ENCODE assay signal across 8 mouse cellular contexts in the genomic region with DNA sequence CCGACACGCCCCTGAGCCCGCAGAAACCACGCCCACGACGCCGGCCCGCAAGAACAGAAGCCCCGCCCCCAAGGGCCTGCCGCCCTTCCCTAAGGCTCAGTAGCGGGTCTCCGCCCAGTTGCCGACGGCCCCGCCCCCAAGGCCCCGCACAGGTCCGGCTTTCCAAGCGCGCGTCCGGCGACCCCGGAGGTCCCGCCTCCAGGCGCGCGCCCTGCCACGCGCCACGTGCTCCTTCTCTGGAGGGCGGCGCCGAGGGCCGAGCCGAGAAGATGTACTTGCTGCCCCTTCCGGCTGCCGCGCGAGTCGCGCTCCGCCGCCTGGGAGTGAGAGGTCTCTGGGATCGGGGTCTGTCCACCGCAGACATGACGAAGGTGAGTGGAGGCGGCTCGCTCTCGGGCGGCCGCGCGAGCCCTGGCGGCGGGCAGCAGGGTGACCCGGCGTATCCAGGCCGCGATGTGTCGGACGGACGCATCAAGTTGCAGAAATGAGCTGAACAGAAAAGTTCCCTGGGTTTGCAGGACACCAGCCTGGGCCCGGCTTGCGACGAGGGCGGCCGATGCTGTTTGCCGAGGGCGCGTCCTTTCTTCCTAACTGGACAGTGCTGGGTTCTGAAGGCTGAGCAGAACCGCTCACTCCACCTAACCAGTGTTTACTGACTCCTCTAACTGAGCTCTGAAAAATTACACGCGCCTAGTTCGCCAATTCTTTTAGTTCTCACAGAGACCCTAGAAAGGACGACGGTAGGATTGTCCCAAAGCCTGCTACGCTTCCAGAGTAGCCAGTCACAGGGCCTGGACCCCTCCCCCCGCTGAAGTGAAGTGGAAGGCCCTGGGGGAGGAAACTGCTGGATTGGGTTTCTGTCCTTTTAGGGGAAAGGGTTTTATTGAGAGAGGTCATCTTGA. TPM values are rescaled to one million over a fixed set of nuclear protein-coding genes. Genes with fewer than 3 reads are reported as not detected.
A peak's percentile ranks its signal among the peaks of the same experiment; 100 is the strongest.
DNase-seq lines count a peak whose midpoint lies in the region; ATAC-seq lines count a peak whose summit lies in the region.

Gene Lap3 (plus strand): TSS at position 184 of the 902 bp plus-strand sequence.

- peak; percentile 96 for ATAC-seq in heart, embryonic 14.5 days (ENCODE audit: insufficient number of reproducible peaks, insufficient read depth, low FRiP score, low read depth)
- ATAC-seq in liver, embryonic 13.5 days (ENCODE audit: low read depth), result peak; percentile 95
- ATAC-seq in stomach, embryonic 16.5 days (ENCODE audit: insufficient read depth, low FRiP score), result peak; percentile 97

- H3K27me3 ChIP-seq in heart, embryonic 14.5 days (ENCODE audit: control insufficient read depth, insufficient read depth, low read length), result 0 out of 2 replicates have a peak, but pooled peaks cover 3% of the 10 kb centered on the region
- H3K27me3 ChIP-seq in liver, embryonic 13.5 days, result 0 out of 2 replicates have a peak, but pooled peaks cover 3% of the 10 kb centered on the region
- no peaks in the 10 kb centered on the region for H3K27me3 ChIP-seq in stomach, embryonic 16.5 days (ENCODE audit: control insufficient read depth, insufficient read depth, low read length)

- peak within 1 kb of the TSS; percentile 84 for H3K9ac ChIP-seq in heart, embryonic 14.5 days (ENCODE audit: low read length)
- H3K9ac ChIP-seq in liver, embryonic 13.5 days, result peak within 1 kb of the TSS; percentile 84
- H3K9ac ChIP-seq in stomach, embryonic 16.5 days (ENCODE audit: low read length), result peak within 1 kb of the TSS; percentile 84

- peaks cover 30% of the 10 kb centered on the region for H3K36me3 ChIP-seq in heart, embryonic 14.5 days (ENCODE audit: control insufficient read depth, insufficient read depth, low read length)
- H3K36me3 ChIP-seq in liver, embryonic 13.5 days, result peaks cover 25% of the 10 kb centered on the region
- peaks cover 15% of the 10 kb centered on the region; the same call in 1 of the 2 replicates for H3K36me3 ChIP-seq in stomach, embryonic 16.5 days (ENCODE audit: control insufficient read depth, insufficient read depth, low read length)

- H3K27ac ChIP-seq in brown adipose tissue, adult 24 weeks (replicated peaks; ENCODE audit: low read depth, low read length), result 0 out of 2 replicates have a peak within 1 kb of the TSS, but pooled peaks have one; percentile 6
- H3K27ac ChIP-seq in heart, embryonic 14.5 days (replicated peaks in 1 of 2; ENCODE audit: control insufficient read depth in 1 of 2, insufficient read depth in 1 of 2, low read depth in 2 of 2, low read length in 2 of 2), result peak within 1 kb of the TSS; percentile 17 to 71
- peak within 1 kb of the TSS; percentile 47 for H3K27ac ChIP-seq in liver, embryonic 13.5 days
- H3K27ac ChIP-seq in stomach, embryonic 16.5 days (ENCODE audit: low read length), result peak within 1 kb of the TSS; percentile 85

- H3K4me1 ChIP-seq in brown adipose tissue, adult 24 weeks (ENCODE audit: control insufficient read depth, insufficient read depth, insufficient read length, low read length), result peaks cover 2% of the 10 kb centered on the region; the same call in 1 of the 2 replicates
- H3K4me1 ChIP-seq in heart, embryonic 14.5 days (ENCODE audit: control insufficient read depth in 2 of 2, insufficient read depth in 2 of 2, low read length in 2 of 2), result peaks cover 8% of the 10 kb centered on the region in 2 experiments
- peaks cover 27% of the 10 kb centered on the region for H3K4me1 ChIP-seq in liver, embryonic 13.5 days (replicated peaks)
- peaks cover 12% of the 10 kb centered on the region for H3K4me1 ChIP-seq in stomach, embryonic 16.5 days (ENCODE audit: control insufficient read depth, insufficient read depth, low read length)

- peak within 1 kb of the TSS; percentile 82 for H3K4me2 ChIP-seq in heart, embryonic 14.5 days (ENCODE audit: low read length)
- peak within 1 kb of the TSS; percentile 97 for H3K4me2 ChIP-seq in liver, embryonic 13.5 days
- peak within 1 kb of the TSS; percentile 92 for H3K4me2 ChIP-seq in stomach, embryonic 16.5 days (ENCODE audit: low read depth, low read length)

- WGBS in heart, embryonic 14.5 days, result under 1% methylated on average over 78 of the region's 78 CpGs
- under 1% methylated on average over 77 of the region's 78 CpGs for WGBS in liver, embryonic 13.5 days (ENCODE audit: insufficient replicate concordance)
- WGBS in stomach, embryonic 16.5 days, result under 1% methylated on average over 78 of the region's 78 CpGs

- DNase-seq in CD4-positive, CD25-positive, alpha-beta regulatory T cell, adult 2 months (ENCODE audit: low read depth, low spot score), result peak; percentile 98
- DNase-seq in fibroblast of lung, adult 2 months (ENCODE audit: low read depth), result peak; percentile 90
- peak; percentile 100 for DNase-seq in kidney, postnatal 14 days
- peak; percentile 99 for DNase-seq in liver, embryonic 13.5 days
- peak; percentile 98 for DNase-seq in neural tube, embryonic 10.5 days (ENCODE audit: extremely low spot score, low spot score)

- no peaks in the 10 kb centered on the region for H3K9me3 ChIP-seq in heart, embryonic 14.5 days (ENCODE audit: control insufficient read depth, low read length)
- H3K9me3 ChIP-seq in liver, embryonic 13.5 days (replicated peaks), result no peaks in the 10 kb centered on the region
- no peaks in the 10 kb centered on the region for H3K9me3 ChIP-seq in stomach, embryonic 16.5 days (replicated peaks; ENCODE audit: control insufficient read depth, low read length)

- peak within 1 kb of the TSS; percentile 90 for H3K4me3 ChIP-seq in brown adipose tissue, adult 24 weeks (ENCODE audit: insufficient read depth, low read depth, low read length)
- H3K4me3 ChIP-seq in heart, embryonic 14.5 days (ENCODE audit: control insufficient read depth in 1 of 2, insufficient read depth in 1 of 2, low read depth in 1 of 2, low read length in 2 of 2), result peak within 1 kb of the TSS; percentile 69 to 76
- peak within 1 kb of the TSS; percentile 74 for H3K4me3 ChIP-seq in liver, embryonic 13.5 days (replicated peaks)
- H3K4me3 ChIP-seq in stomach, embryonic 16.5 days (replicated peaks; ENCODE audit: low read length), result peak within 1 kb of the TSS; percentile 87

RNA-seq across cellular contexts. Expression of gene Lap3, which starts in this region (rescaled TPM):
- polyA plus RNA-seq in brown adipose tissue, adult 24 weeks (2012; ENCODE audit: insufficient read depth, insufficient read length, missing spikeins), result 69.2 and 70.1 TPM in 2 replicates
- 70.5 and 70.6 TPM in 2 replicates for polyA plus RNA-seq in heart, embryonic 14.5 days (2014; fragmentation: Nextera tagmentation; extraction: Ambion mirVana)
- 55.3 and 65.7 TPM in 2 replicates for polyA plus RNA-seq in liver, embryonic 13.5 days (2015; fragmentation: Nextera tagmentation; extraction: Ambion mirVana)
- 86.7 and 88.2 TPM in 2 replicates for polyA plus RNA-seq in stomach, embryonic 16.5 days (2015; fragmentation: Nextera tagmentation; extraction: Ambion mirVana)

Comparison
In these comparisons a context has a peak if more than half of its experiments do, and no peak if none do; other contexts are left out.
1. Peak in every context shown above with its lines: DNase-seq, ATAC-seq, H3K4me3 ChIP-seq and H3K27ac ChIP-seq.
2. H3K27ac ChIP-seq: peak in every context shown above with its lines; median percentile 85 in stomach, embryonic 16.5 days; 47 in liver, embryonic 13.5 days; 44 in heart, embryonic 14.5 days; 6 in brown adipose tissue, adult 24 weeks.